Mouse (Mus musculus) thymus, adult 2 months (tissue): Measurements from ENCODE around the gene Nrm.

ENCODE experiments used
- CTCF ChIP-seq: fragments of 200-500 bp; IDR thresholded peaks from 2 replicates; pipeline ENCODE4 v1.5.1; 2012; ENCODE audit warnings: mild to moderate bottlenecking, control low read depth, low read length, moderate library complexity, borderline replicate concordance; ENCODE audit not compliant: control insufficient read depth, poor library complexity, insufficient read depth; ENCODE audit errors: extremely low read depth
- POLR2A ChIP-seq: fragments of 200-500 bp; IDR thresholded peaks from 2 replicates; pipeline ENCODE4 v1.6.1; 2012; ENCODE audit warnings: mild to moderate bottlenecking, low read length, control low read depth, moderate library complexity; ENCODE audit not compliant: control insufficient read depth, poor library complexity, insufficient read depth; ENCODE audit errors: extremely low read depth

DNA sequence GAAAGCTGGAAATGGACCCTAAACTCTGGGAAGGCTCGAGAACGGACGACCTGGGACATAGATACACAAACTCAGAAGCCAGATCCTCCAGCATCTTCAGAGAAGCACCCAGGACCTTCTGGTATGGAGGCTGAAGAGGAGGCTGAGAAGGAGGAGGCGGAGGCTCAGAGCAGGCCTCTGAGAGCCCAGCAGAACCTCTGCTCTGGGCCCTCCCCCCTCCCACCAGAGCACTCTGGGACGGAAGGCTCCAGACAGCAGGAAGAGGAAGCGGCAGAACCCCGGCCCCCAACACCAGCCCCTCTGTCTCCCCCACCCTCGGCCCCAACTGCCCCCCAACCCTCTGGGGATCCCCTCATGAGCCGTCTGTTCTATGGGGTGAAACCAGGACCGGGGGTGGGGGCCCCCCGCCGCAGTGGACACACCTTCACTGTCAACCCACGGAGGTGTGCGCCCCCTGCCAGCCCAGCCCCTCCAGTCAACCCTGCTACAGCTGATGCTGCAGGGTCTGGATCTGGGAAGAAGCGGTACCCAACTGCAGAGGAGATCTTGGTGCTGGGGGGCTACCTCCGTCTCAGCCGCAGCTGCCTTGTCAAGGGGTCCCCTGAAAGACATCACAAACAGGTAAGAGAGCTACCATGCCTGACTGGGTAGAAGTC lies 7.2 kb downstream of the Nrm start:
- TF ChIP-seq CTCF (no peak), POLR2A (peak; percentile 29; the same call in 1 of the 2 replicates)
